Mouse (Mus musculus) kidney, embryonic 15.5 days (tissue): ENCODE results near the gene Uba52. TPM values are rescaled to one million over a fixed set of nuclear protein-coding genes. Genes with fewer than 3 reads are reported as not detected.
A peak's percentile ranks its signal among the peaks of the same experiment; 100 is the strongest.

Experiments used
- ATAC-seq: fragments of 200-750 bp; cut with Nextera tagmentation; replicated peaks from 2 replicates; pipeline ENCODE4 v1.8.0; 2017; ENCODE audit warnings: moderate TSS enrichment; ENCODE audit not compliant: low FRiP score
- H3K27ac ChIP-seq: fragments of 300-500 bp; sonication (generic); 2 replicates; pipeline ENCODE4 v1.5.1; 2015; ENCODE audit warnings: mild to moderate bottlenecking, inconsistent platforms
- H3K27me3 ChIP-seq: fragments of 300-500 bp; sonication (generic); 2 replicates; pipeline ENCODE4 v1.6.1; 2015; ENCODE audit warnings: inconsistent platforms
- H3K36me3 ChIP-seq: fragments of 300-500 bp; sonication (generic); 2 replicates; pipeline ENCODE4 v1.6.1; 2015; ENCODE audit warnings: inconsistent platforms
- H3K4me1 ChIP-seq: fragments of 300-500 bp; sonication (generic); 2 replicates; pipeline ENCODE4 v1.6.1; 2015; ENCODE audit warnings: inconsistent platforms
- H3K4me2 ChIP-seq: fragments of 300-500 bp; sonication (generic); 2 replicates; pipeline ENCODE4 v1.6.1; 2015; ENCODE audit warnings: moderate library complexity, mild to moderate bottlenecking, inconsistent platforms
- H3K4me3 ChIP-seq: fragments of 300-500 bp; sonication (generic); replicated peaks from 2 replicates; pipeline ENCODE4 v1.5.1; 2015; ENCODE audit warnings: mild to moderate bottlenecking, inconsistent platforms
- H3K9ac ChIP-seq: fragments of 300-500 bp; sonication (generic); 2 replicates; pipeline ENCODE4 v1.6.1; 2015; ENCODE audit warnings: mild to moderate bottlenecking, inconsistent platforms
- H3K9me3 ChIP-seq: fragments of 300-500 bp; sonication (generic); replicated peaks from 2 replicates; pipeline ENCODE4 v1.6.1; 2016; ENCODE audit warnings: inconsistent platforms
- WGBS: fragments of 180-500 bp; shearing (Covaris S2); methylation state at CpG from one replicate; pipeline ENCODE4 v1.1.7; 2015; ENCODE audit warnings: mixed read lengths; 5-methylcytosine and 5-hydroxymethylcytosine counted together
- polyA plus RNA-seq: library from polyadenylated mRNA; unstranded; fragments of >200 nt; fragmentation: Nextera tagmentation; extraction: Ambion mirVana; gene quantifications from 2 replicates; pipeline ENCODE4 v1.2.1, GENCODE M21; 2015

Gene Uba52
- polyA plus RNA-seq, 1 experiment from 2014 or later, result 954 TPM

DNA sequence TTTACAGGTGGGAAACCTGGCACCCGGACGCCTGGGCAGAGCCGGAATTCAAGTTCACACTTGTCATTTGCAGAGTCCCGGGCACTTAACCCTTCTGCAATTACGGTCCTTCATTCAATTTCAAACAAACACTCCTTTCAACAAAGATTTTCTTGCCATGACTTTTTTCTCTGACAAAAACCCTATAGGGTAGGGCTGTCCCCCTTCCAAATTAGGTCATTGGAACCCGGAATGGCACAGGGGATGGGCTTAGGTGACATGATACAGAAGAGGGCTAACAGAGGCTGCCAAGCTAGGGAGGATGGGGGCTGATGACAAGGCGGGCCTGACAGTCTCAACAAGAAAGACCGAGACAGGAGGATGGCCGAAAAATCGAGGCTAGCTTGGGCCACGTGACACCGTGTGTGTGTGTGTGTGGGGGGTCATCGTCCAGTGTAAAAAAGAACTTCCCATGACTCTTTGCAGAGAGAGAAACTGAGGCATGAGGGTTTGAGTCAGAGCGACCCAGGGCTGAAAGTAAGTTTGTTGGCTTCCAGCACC is 21.6 kb downstream of the Uba52 start:
- ATAC-seq, result no peak
- Histone ChIP-seq H3K9ac (0 out of 2 replicates have a peak overlapping the region, but pooled peaks have one; percentile 22), H3K27me3 (peaks cover 98% of the 10 kb centered on the region), H3K9me3 (no peaks in the 10 kb centered on the region), H3K4me3 (peak overlapping the region; percentile 39), H3K4me2 (peak overlapping the region; percentile 65), H3K36me3 (no peaks in the 10 kb centered on the region), H3K27ac (0 out of 2 replicates have a peak overlapping the region, but pooled peaks have one; percentile 37), H3K4me1 (peaks cover 71% of the 10 kb centered on the region)
- WGBS, result 2% methylated on average over 14 of the region's 14 CpGs

DNA sequence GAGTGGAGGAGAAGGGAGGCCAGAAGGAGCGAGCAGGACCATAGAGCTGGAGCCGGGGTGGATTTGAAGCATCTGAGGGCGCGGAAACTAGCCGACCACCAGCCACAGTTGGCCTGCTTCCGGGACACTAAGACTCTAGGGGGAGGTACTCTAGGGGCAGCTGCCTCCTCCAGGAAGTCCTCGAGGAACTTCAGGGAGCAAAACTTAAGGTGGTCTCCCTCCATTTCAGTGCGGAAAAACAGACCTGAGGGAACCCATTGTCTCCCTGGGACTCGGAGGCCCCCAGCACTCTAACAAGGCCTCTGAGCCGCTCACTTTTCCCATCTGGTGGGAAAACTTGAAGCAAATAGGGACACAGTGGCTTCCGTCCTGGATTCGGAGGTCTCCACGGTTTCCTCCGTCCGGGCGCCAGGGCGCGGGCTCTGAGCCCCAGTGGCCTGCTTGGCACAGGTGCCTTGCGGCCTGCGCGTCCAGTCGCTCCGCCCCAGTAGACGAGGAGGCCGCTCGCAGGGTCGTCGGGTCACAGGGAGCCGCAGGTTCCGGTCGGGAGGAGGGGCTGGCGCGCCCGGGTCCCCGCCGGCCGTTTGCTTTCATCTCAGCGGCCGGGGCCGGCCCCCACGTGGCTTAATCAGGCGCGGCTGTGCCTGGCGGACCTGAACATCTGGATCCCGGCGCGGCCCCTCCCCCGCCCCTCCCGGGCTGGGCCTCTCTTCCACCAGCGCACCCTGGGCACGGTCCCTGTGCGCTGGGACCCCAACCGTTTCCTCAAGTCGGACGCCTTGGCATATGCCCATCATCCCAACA is 22.4 kb downstream of the Uba52 start:
- Histone ChIP-seq H3K4me1 (peaks cover 63% of the 10 kb centered on the region), H3K9ac (no peak overlapping the region; the same call in 1 of the 2 replicates), H3K27me3 (peaks cover 96% of the 10 kb centered on the region), H3K4me2 (peak overlapping the region; percentile 65), H3K4me3 (peak overlapping the region; percentile 39), H3K36me3 (no peaks in the 10 kb centered on the region), H3K9me3 (no peaks in the 10 kb centered on the region), H3K27ac (0 out of 2 replicates have a peak overlapping the region, but pooled peaks have one; percentile 37)
- WGBS, result 3% methylated on average over 53 of the region's 55 CpGs
- ATAC-seq, result peak; percentile 38

DNA sequence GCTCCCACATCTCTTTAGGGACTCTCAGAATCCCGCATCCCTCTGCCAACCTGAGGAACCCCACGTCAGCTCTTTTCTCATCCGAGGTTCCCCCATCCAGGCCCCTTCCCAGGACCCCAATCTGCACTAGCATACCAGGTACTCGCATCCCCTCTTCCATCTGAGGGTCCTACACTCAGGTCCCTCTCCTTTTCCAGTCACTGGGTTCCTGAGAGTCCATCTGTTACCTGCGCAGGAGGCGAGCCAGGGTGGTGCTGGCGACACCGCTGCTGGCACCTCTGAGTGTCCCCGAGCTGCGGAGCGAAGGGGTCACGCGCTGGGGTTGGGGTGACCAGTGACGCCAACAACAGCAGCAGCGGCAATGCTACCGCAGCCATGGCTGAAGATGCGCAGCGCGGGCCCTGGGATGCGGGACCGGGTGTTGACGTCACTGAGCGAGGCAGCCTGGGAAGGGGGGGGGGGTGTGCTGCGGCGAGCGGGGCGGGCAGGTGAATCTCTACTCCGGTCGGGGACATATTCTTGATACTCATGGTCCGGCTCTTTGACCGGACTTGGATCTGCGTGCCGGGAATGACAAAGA is 23.6 kb downstream of the Uba52 start, which contains the start of gene Tmem59l:
TSS of gene Tmem59l (minus strand) at position 418 of the 580 bp plus-strand sequence.
- no peak within 1 kb of the TSS; the same call in 1 of the 2 replicates for H3K9ac ChIP-seq

DNA sequence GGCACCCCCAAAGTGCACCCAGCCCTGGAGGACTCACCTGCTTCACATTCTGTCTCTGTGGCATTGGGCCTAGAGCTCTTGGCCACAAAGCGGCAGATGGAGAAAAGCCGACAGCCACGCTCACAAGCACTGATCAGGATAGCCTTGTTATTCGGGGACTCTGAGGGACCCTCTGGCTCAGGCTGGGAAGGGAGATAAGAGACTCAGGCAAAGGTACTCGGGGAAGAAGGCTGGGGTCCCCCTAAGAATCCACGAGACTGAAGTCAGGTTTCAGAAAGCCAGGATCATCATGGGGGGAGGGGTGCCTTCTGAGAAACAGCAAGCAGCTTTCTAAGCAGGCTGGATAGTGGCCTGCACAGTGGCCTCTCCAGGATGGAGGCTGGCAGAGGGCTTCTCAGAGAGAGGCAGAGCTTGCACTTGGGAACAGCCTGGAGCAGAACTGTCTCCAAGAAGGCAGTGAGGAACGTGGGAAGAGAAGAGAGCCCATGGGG is 24.4 kb downstream of the Uba52 start:
- Histone ChIP-seq H3K27ac (no peak overlapping the region), H3K4me2 (no peak overlapping the region), H3K9ac (no peak overlapping the region), H3K9me3 (no peaks in the 10 kb centered on the region), H3K36me3 (no peaks in the 10 kb centered on the region), H3K27me3 (peaks cover 92% of the 10 kb centered on the region), H3K4me3 (no peak overlapping the region), H3K4me1 (peaks cover 43% of the 10 kb centered on the region)
- no peak for ATAC-seq
- 59% methylated on average over 7 of the region's 7 CpGs for WGBS

More for the DNA sequence above, 23.6 kb downstream of the Uba52 start, which contains the start of gene Tmem59l:
- Histone ChIP-seq H3K4me3 (peak within 1 kb of the TSS; percentile 39), H3K27ac (0 out of 2 replicates have a peak within 1 kb of the TSS, but pooled peaks have one; percentile 37), H3K9me3 (no peaks in the 10 kb centered on the region), H3K36me3 (no peaks in the 10 kb centered on the region), H3K4me1 (peaks cover 51% of the 10 kb centered on the region), H3K27me3 (peaks cover 94% of the 10 kb centered on the region), H3K4me2 (peak within 1 kb of the TSS; percentile 65)
- no peak for ATAC-seq
- WGBS, result 5% methylated on average over 33 of the region's 33 CpGs

- no peak for ATAC-seq
These were observed 27.7 kb downstream of the Uba52 start for GRCm38 (mm10) chr8:70482943-70483342.

DNA sequence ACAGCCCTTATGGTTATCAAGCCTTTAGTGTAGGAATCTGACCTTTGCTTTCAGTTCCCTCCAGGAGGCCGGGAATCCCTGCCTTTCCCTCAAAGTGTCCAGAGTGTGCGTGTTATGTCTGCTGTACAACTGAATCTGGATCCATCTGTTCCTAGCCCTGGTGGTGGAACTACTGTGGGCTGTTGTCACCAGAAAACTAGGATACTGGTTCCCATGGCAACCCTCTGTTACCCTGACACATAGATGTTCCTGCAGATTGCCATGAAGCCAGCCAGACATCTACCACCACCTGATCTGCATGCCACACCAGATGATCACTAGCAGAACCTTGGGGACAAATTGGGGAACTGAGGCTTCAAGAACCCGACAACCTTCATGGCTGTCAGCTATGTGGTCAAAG is 28.7 kb downstream of the Uba52 start:
- Histone ChIP-seq H3K36me3 (no peaks in the 10 kb centered on the region), H3K4me1 (peaks cover 16% of the 10 kb centered on the region), H3K4me2 (no peak overlapping the region), H3K27me3 (peaks cover 66% of the 10 kb centered on the region), H3K9me3 (no peaks in the 10 kb centered on the region), H3K9ac (no peak overlapping the region), H3K4me3 (no peak overlapping the region), H3K27ac (no peak overlapping the region)
- no peak for ATAC-seq
- 80% methylated on average over 3 of the region's 3 CpGs for WGBS

More at GRCm38 (mm10) chr8:70482943-70483342, 27.7 kb downstream of the Uba52 start:
- Histone ChIP-seq H3K9ac (no peak overlapping the region), H3K9me3 (no peaks in the 10 kb centered on the region), H3K4me2 (no peak overlapping the region), H3K36me3 (no peaks in the 10 kb centered on the region), H3K27ac (no peak overlapping the region), H3K27me3 (peaks cover 74% of the 10 kb centered on the region), H3K4me3 (no peak overlapping the region), H3K4me1 (peaks cover 13% of the 10 kb centered on the region)
- 65% methylated on average over 2 of the region's 2 CpGs for WGBS

- whole genome bisulfite sequencing, result 1% methylated on average over 21 of the region's 21 CpGs
- peak overlapping the region; percentile 87 for H3K4me2 ChIP-seq
- peak overlapping the region; percentile 84 for H3K4me3 ChIP-seq
- H3K9me3 ChIP-seq, result no peaks in the 10 kb centered on the region
- peak; percentile 47 for ATAC-seq
- peak overlapping the region; percentile 83 for H3K27ac ChIP-seq
- H3K27me3 ChIP-seq, result peaks cover 25% of the 10 kb centered on the region; the same call in 1 of the 2 replicates
- H3K36me3 ChIP-seq, result no peaks in the 10 kb centered on the region
- peak overlapping the region; percentile 17; the same call in 1 of the 2 replicates for H3K9ac ChIP-seq
- peaks cover 27% of the 10 kb centered on the region for H3K4me1 ChIP-seq
These were observed 33.2 kb downstream of the Uba52 start for GRCm38 (mm10) chr8:70477269-70477982.

DNA sequence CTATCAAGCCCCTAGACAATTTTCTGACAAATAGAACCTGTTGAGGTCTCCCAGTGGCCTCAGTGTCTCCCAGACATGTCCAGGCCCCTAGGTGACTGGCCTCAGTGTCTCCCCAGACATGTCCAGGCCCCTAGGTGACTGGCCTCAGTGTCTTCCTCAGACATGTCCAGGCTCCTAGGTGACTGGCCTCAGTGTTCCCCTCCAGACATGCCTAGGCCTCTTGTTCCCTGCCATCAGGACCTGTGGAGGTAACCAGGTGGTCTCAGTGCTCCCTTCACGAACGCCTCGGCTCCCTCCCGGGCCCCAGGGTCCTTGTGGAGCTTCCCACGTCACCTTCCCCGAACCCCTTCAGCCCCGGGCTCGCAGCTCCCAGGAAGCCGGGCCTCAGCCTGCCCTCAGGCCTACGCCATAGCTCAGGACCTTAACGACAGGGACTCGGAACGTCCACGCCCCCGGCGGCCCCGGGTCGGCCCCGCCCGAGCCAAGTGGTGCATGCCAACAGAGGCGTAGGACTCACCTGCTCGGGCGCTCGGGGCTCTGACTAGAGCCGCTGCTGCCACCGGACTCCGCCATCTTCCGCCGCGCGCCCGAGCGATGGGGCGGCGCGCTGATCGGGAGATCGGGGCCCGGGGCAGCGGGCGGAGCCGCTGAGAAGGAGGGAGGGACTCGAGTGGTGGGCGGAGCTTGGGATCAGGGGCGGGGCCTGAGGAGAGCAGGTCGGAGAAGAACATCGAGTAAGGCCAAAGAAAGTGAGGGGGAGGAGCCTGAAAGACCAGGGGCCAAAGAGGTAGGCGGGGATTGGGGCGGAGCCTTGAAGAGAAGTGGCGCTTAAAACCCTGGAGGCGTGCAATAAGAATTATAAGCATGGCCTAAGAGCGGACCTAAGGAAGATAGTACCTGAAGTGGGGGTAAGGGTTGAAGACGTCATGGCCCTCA is 34.0 kb downstream of the Uba52 start, which contains the start of gene Klhl26:
TSS of gene Klhl26 (minus strand) at position 636 of the 936 bp plus-strand sequence.
- peaks cover 18% of the 10 kb centered on the region; the same call in 1 of the 2 replicates for H3K27me3 ChIP-seq
- peak within 1 kb of the TSS; percentile 87 for H3K4me2 ChIP-seq
- no peaks in the 10 kb centered on the region for H3K9me3 ChIP-seq
- H3K36me3 ChIP-seq, result no peaks in the 10 kb centered on the region
- peak within 1 kb of the TSS; percentile 97 for H3K9ac ChIP-seq
- ATAC-seq, result peak; percentile 91
- peak within 1 kb of the TSS; percentile 83 for H3K27ac ChIP-seq
- under 1% methylated on average over 53 of the region's 53 CpGs for WGBS
- peak within 1 kb of the TSS; percentile 84 for H3K4me3 ChIP-seq
- H3K4me1 ChIP-seq, result peaks cover 27% of the 10 kb centered on the region

DNA sequence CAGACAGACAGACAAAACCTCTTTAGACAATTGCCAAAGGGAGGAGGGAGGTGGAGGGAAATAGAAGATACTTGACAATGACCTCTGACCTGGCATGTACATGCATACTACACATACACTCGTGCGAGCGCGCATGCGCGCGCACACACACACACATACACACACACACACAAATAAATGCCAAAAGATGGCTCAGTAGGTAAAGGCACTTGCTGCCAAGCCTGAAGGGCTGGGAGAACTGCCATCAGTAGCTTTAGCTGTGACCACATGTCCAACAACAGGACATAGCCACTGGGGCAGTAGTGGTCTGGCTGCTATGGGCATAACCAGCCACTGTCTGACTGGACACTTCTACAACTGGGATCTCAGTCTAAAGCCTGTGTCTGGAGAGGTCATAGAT is 38.7 kb downstream of the Uba52 start:
- ATAC-seq, result no peak
- H3K27ac ChIP-seq, result no peak overlapping the region
- no peaks in the 10 kb centered on the region for H3K9me3 ChIP-seq
- H3K4me1 ChIP-seq, result peaks cover 35% of the 10 kb centered on the region
- H3K9ac ChIP-seq, result no peak overlapping the region
- no peak overlapping the region for H3K4me3 ChIP-seq
- no peak overlapping the region for H3K4me2 ChIP-seq
- 0 out of 2 replicates have a peak, but pooled peaks cover 3% of the 10 kb centered on the region for H3K36me3 ChIP-seq
- 98% methylated on average over 7 of the region's 7 CpGs for WGBS
- no peaks in the 10 kb centered on the region for H3K27me3 ChIP-seq

- no peak for ATAC-seq
- Histone ChIP-seq H3K4me1 (peaks cover 30% of the 10 kb centered on the region), H3K4me3 (no peak overlapping the region), H3K4me2 (no peak overlapping the region), H3K27me3 (no peaks in the 10 kb centered on the region), H3K9me3 (no peaks in the 10 kb centered on the region), H3K27ac (no peak overlapping the region), H3K9ac (no peak overlapping the region), H3K36me3 (0 out of 2 replicates have a peak, but pooled peaks cover 9% of the 10 kb centered on the region)
- 75% methylated on average over 2 of the region's 2 CpGs for WGBS
These were observed 40.7 kb downstream of the Uba52 start for GRCm38 (mm10) chr8:70469938-70470337.
